Mouse (Mus musculus): ENCODE measurements around the gene Wfikkn2.

DNA sequence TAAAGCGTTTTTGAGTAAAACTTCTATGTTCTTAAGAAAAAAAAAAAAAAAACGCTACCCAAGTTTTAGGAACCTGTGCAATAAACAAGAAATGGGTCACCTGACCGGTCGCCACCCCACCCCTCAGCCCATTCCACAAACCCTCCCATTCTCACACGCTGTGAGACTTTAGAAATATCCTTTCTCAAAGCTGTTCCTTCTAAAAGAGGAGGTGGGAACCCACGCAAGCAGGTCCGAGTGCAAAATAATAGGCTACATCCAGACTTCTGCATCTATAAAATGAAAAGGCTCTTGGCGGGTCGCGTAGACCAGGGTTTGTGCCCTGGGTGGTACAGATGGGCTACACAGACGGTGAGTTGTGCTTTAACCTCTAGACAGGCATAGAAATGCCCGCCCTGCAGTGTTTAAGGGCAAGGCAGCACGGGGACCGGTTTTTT is 36.1 kb downstream of the Wfikkn2 start:
- TF ChIP-seq GATA1 (IDR thresholded peaks at IDR 0.05; ENCODE audit: borderline replicate concordance, low read length), result no peak
- TF ChIP-seq FLI1 (IDR thresholded peaks at IDR 0.05; ENCODE audit: low read length), result no peak
